Mouse (Mus musculus): Measurements from ENCODE around the gene Arfgap2. TPM values are rescaled to one million over a fixed set of nuclear protein-coding genes. Genes with fewer than 3 reads are reported as not detected.

The Arfgap2 gene
- polyA plus RNA-seq, 2 experiments, result 25.5 to 50.2 TPM

- H3K27me3 ChIP-seq (ENCODE audit: control insufficient read depth, insufficient read depth, low read length), result peaks cover 41% of the 10 kb centered on the region
- H3K27ac ChIP-seq, result no peak overlapping the region
- WGBS (ENCODE audit: insufficient replicate concordance), result 12% methylated on average over 1 of the region's 1 CpGs
- DNase-seq (ENCODE audit: low read depth in 3 of 3, low spot score in 3 of 3) (no peak), ATAC-seq (ENCODE audit: insufficient read depth) (no peak)
- H3K4me1 ChIP-seq (replicated peaks; ENCODE audit: control insufficient read depth in 2 of 2, insufficient read depth in 2 of 2, low read length in 1 of 2), result no peaks in the 10 kb centered on the region
- no peak overlapping the region for H3K9ac ChIP-seq (replicated peaks)
- no peak overlapping the region for H3K4me3 ChIP-seq (ENCODE audit: insufficient read depth in 1 of 2, low read depth in 2 of 2, low read length in 2 of 2)
- TF ChIP-seq CTCF (IDR thresholded peaks at IDR 0.05; ENCODE audit: low read depth) (no peak), EP300 (IDR thresholded peaks at IDR 0.05; ENCODE audit: low read depth) (no peak)
- H3K4me2 ChIP-seq (ENCODE audit: low read depth), result no peak overlapping the region
- no peaks in the 10 kb centered on the region for H3K9me3 ChIP-seq (ENCODE audit: control insufficient read depth, low read length)
- no peaks in the 10 kb centered on the region for H3K36me3 ChIP-seq (replicated peaks; ENCODE audit: control insufficient read depth, insufficient read depth, low read depth)
These were observed 5.9 kb upstream of the Arfgap2 start for GRCm38 (mm10) chr2:91258830-91259229.

- Histone ChIP-seq H3K27ac (no peak overlapping the region), H3K9me3 (ENCODE audit: control insufficient read depth, low read length) (no peaks in the 10 kb centered on the region), H3K4me3 (ENCODE audit: insufficient read depth in 1 of 2, low read depth in 2 of 2, low read length in 2 of 2) (no peak overlapping the region), H3K4me2 (ENCODE audit: low read depth) (no peak overlapping the region), H3K27me3 (ENCODE audit: control insufficient read depth, insufficient read depth, low read length) (peaks cover 39% of the 10 kb centered on the region), H3K9ac (replicated peaks) (no peak overlapping the region), H3K36me3 (replicated peaks; ENCODE audit: control insufficient read depth, insufficient read depth, low read depth) (no peaks in the 10 kb centered on the region), H3K4me1 (replicated peaks; ENCODE audit: control insufficient read depth in 2 of 2, insufficient read depth in 2 of 2, low read length in 1 of 2) (peaks cover 4 to 6% of the 10 kb centered on the region in 2 experiments; a peak in 3 of 4 replicates)
- no peak for ATAC-seq (ENCODE audit: insufficient read depth)
- DNase-seq (ENCODE audit: low read depth in 3 of 3, low spot score in 3 of 3), result no peak
- TF ChIP-seq EP300 (IDR thresholded peaks at IDR 0.05; ENCODE audit: low read depth), result no peak
- TF ChIP-seq CTCF (IDR thresholded peaks at IDR 0.05; ENCODE audit: low read depth), result no peak
- WGBS (ENCODE audit: insufficient replicate concordance), result 88% methylated on average over 1 of the region's 1 CpGs
These were observed 5.3 kb upstream of the Arfgap2 start for GRCm38 (mm10) chr2:91259493-91259892.

GRCm38 (mm10) chr2:91263692-91264660, 798 bp upstream of the Arfgap2 start:
- Histone ChIP-seq H3K27ac (peak overlapping the region; percentile 70), H3K9ac (replicated peaks) (peak overlapping the region; percentile 78), H3K36me3 (replicated peaks; ENCODE audit: control insufficient read depth, insufficient read depth, low read depth) (peaks cover 28% of the 10 kb centered on the region), H3K4me2 (ENCODE audit: low read depth) (peak overlapping the region; percentile 88), H3K9me3 (ENCODE audit: control insufficient read depth, low read length) (no peaks in the 10 kb centered on the region), H3K27me3 (ENCODE audit: control insufficient read depth, insufficient read depth, low read length) (no peaks in the 10 kb centered on the region), H3K4me3 (ENCODE audit: insufficient read depth in 1 of 2, low read depth in 2 of 2, low read length in 2 of 2) (peak overlapping the region; percentile 69 to 87; a peak in 3 of 4 replicates), H3K4me1 (replicated peaks; ENCODE audit: control insufficient read depth in 2 of 2, insufficient read depth in 2 of 2, low read length in 1 of 2) (peaks cover 10% of the 10 kb centered on the region in 2 experiments; a peak in 3 of 4 replicates)
- ATAC-seq (ENCODE audit: insufficient read depth) (no peak), DNase-seq (ENCODE audit: low read depth in 3 of 3, low spot score in 3 of 3) (no peak)
- TF ChIP-seq EP300 (IDR thresholded peaks at IDR 0.05; ENCODE audit: low read depth) (no peak), CTCF (IDR thresholded peaks at IDR 0.05; ENCODE audit: low read depth) (no peak)
- WGBS (ENCODE audit: insufficient replicate concordance), result 80% methylated on average over 17 of the region's 17 CpGs

- Histone ChIP-seq H3K9me3 (ENCODE audit: control insufficient read depth, low read length) (no peaks in the 10 kb centered on the region), H3K9ac (replicated peaks) (no peak overlapping the region), H3K27ac (peak overlapping the region; percentile 21), H3K4me1 (replicated peaks; ENCODE audit: control insufficient read depth in 2 of 2, insufficient read depth in 2 of 2, low read length in 1 of 2) (peaks cover 10 to 12% of the 10 kb centered on the region in 2 experiments; a peak in 3 of 4 replicates), H3K4me3 (ENCODE audit: insufficient read depth in 1 of 2, low read depth in 2 of 2, low read length in 2 of 2) (no peak overlapping the region), H3K4me2 (ENCODE audit: low read depth) (no peak overlapping the region), H3K27me3 (ENCODE audit: control insufficient read depth, insufficient read depth, low read length) (no peaks in the 10 kb centered on the region), H3K36me3 (replicated peaks; ENCODE audit: control insufficient read depth, insufficient read depth, low read depth) (peaks cover 58% of the 10 kb centered on the region)
- no peak for ATAC-seq (ENCODE audit: insufficient read depth)
- WGBS (ENCODE audit: insufficient replicate concordance), result 78% methylated on average over 3 of the region's 3 CpGs
- TF ChIP-seq EP300 (IDR thresholded peaks at IDR 0.05; ENCODE audit: low read depth), result no peak
- TF ChIP-seq CTCF (IDR thresholded peaks at IDR 0.05; ENCODE audit: low read depth), result no peak
- DNase-seq (ENCODE audit: low read depth in 3 of 3, low spot score in 3 of 3), result no peak
These were observed 3.3 kb downstream of the Arfgap2 start for GRCm38 (mm10) chr2:91268042-91268441.

- DNase-seq (ENCODE audit: low read depth in 3 of 3, low spot score in 3 of 3) (peak in 1 of 3 experiments; percentile 23), ATAC-seq (ENCODE audit: insufficient read depth) (no peak)
- no peaks in the 10 kb centered on the region for H3K27me3 ChIP-seq (ENCODE audit: control insufficient read depth, insufficient read depth, low read length)
- H3K4me3 ChIP-seq (ENCODE audit: insufficient read depth in 1 of 2, low read depth in 2 of 2, low read length in 2 of 2), result no peak overlapping the region
- H3K36me3 ChIP-seq (replicated peaks; ENCODE audit: control insufficient read depth, insufficient read depth, low read depth), result peaks cover 64% of the 10 kb centered on the region
- peak overlapping the region; percentile 37 for H3K27ac ChIP-seq
- no peak overlapping the region for H3K9ac ChIP-seq (replicated peaks)
- H3K4me1 ChIP-seq (replicated peaks; ENCODE audit: control insufficient read depth in 2 of 2, insufficient read depth in 2 of 2, low read length in 1 of 2), result peaks cover 10 to 12% of the 10 kb centered on the region in 2 experiments; a peak in 3 of 4 replicates
- H3K4me2 ChIP-seq (ENCODE audit: low read depth), result peak overlapping the region; percentile 41
- WGBS (ENCODE audit: insufficient replicate concordance), result 78% methylated on average over 2 of the region's 2 CpGs
- no peaks in the 10 kb centered on the region for H3K9me3 ChIP-seq (ENCODE audit: control insufficient read depth, low read length)
- no peak for TF ChIP-seq CTCF (IDR thresholded peaks at IDR 0.05; ENCODE audit: low read depth)
- TF ChIP-seq EP300 (IDR thresholded peaks at IDR 0.05; ENCODE audit: low read depth), result no peak
These were observed 3.9 kb downstream of the Arfgap2 start for GRCm38 (mm10) chr2:91268706-91269105.
